Mouse (Mus musculus): Measurements from ENCODE around the gene Orc2.

GRCm38 (mm10) chr1:58444691-58445090 lies 60.2 kb downstream of the Orc2 start:
- no peak for TF ChIP-seq CTCF (IDR thresholded peaks at IDR 0.05; ENCODE audit: low read depth, low read length)
- no peak for TF ChIP-seq TAL1 (conservative IDR thresholded peaks at IDR 0.05; ENCODE audit: low read depth, low read length)
